Mouse (Mus musculus): ENCODE data around the gene Usp36. TPM values are rescaled to one million over a fixed set of nuclear protein-coding genes. Genes with fewer than 3 reads are reported as not detected.
A peak's percentile ranks its signal among the peaks of the same experiment; 100 is the strongest.

The Usp36 gene
- polyA plus RNA-seq, 1 experiment from 2014 or later: 19.1 TPM

DNA sequence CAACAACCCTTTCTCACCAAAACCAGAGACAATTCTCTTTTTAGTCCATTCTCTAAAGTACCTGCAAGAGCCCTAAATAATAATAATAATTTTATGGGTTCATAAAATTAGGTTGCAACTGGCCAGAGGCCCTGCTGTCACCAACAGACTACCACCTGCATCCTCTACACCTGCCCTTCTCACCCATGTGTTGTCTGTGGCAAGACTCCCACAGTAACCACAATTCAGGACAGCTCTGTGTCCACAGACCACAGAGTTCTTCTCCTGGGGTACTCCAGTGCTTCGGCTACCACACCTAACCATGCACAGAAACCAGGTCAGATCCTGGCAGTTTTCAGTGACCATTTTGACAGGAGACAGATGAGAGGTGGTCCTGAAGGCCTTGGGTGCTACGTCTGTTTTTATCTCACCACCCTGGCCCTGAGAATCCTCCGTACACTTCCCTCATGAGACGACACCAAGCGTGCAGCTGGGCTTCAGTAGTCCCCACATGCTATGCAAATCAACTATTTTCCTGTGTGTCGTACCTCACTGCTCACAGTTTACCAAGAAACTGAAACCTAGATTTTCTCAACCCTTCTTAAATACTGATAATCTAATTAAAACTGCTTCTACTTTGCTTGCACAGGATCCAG, 46.3 kb downstream of the Usp36 start:
- Histone ChIP-seq H3K27ac (no peak overlapping the region), H3K4me1 (peaks cover 31% of the 10 kb centered on the region), H3K4me2 (replicated peaks) (no peak overlapping the region), H3K9me3 (no peaks in the 10 kb centered on the region), H3K36me3 (no peaks in the 10 kb centered on the region), H3K4me3 (no peak overlapping the region), H3K9ac (no peak overlapping the region), H3K27me3 (replicated peaks) (no peaks in the 10 kb centered on the region)
- WGBS: 85% methylated on average over 6 of the region's 6 CpGs
- no peak for ATAC-seq (ENCODE audit: low FRiP score, low read depth)

- no peaks in the 10 kb centered on the region for H3K27me3 ChIP-seq (replicated peaks)
- H3K36me3 ChIP-seq: no peaks in the 10 kb centered on the region
- WGBS: 87% methylated on average over 4 of the region's 4 CpGs
- no peaks in the 10 kb centered on the region for H3K9me3 ChIP-seq
- no peak for ATAC-seq (ENCODE audit: low FRiP score, low read depth)
- no peak overlapping the region; the same call in 1 of the 2 replicates for H3K9ac ChIP-seq
- no peak overlapping the region for H3K4me3 ChIP-seq
- H3K4me2 ChIP-seq (replicated peaks): no peak overlapping the region
- peaks cover 27% of the 10 kb centered on the region for H3K4me1 ChIP-seq
- no peak overlapping the region for H3K27ac ChIP-seq
Measured at GRCm38 (mm10) chr11:118242506-118242905, 47.5 kb downstream of the Usp36 start.

- no peak overlapping the region for H3K27ac ChIP-seq
- no peak overlapping the region for H3K9ac ChIP-seq
- H3K36me3 ChIP-seq: no peaks in the 10 kb centered on the region
- H3K9me3 ChIP-seq: no peaks in the 10 kb centered on the region
- WGBS: 78% methylated on average over 4 of the region's 4 CpGs
- peaks cover 23% of the 10 kb centered on the region for H3K4me1 ChIP-seq
- H3K4me3 ChIP-seq: no peak overlapping the region
- no peak overlapping the region for H3K4me2 ChIP-seq (replicated peaks)
- no peak for ATAC-seq (ENCODE audit: low FRiP score, low read depth)
- no peaks in the 10 kb centered on the region for H3K27me3 ChIP-seq (replicated peaks)
Measured at GRCm38 (mm10) chr11:118240388-118240787, 49.7 kb downstream of the Usp36 start.

DNA sequence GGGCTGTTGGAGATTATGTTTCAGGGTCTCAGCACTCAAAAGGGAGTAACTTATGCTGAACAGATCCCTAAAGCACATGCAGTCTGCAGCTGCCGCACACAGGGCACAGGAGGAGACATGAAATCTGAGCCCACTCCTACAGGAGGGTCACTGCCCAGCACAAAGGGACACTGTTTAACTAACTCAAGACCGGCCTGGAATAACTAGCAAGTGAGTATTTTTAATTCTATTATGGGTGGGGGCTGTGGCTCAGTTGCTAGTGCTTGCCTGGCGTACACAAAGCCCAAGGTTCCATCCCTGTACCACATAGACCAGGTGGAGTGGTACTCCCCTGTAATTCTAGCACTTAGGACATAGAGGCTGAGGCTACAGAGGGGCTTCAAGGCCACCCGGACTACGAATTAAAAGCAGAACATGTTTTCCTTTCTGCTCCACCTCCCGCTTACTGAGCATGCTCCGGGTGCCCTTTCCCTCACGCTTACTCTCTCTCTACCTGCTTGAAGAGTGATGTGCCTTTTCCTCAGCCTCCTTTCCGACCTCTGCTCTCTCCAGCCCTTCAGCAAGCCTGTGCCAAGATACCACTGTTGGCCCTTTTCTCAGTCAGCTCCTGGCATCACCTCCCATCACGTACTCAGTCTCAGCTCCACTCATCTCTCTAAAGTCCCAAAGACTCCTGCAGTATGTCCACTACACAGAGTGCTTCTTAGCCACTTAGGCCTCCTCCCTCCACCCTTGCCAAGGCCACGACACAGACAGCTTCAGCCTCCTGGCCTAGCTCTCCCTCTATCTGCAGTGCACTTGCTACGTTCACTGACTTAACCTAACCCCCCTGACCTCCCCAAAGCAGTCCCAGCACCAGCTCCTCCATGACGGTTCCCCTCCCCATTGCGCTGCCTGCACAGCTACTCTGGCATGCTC, 50.5 kb downstream of the Usp36 start:
- no peaks in the 10 kb centered on the region for H3K9me3 ChIP-seq
- no peaks in the 10 kb centered on the region for H3K36me3 ChIP-seq
- H3K27ac ChIP-seq: peak overlapping the region; percentile 20; the same call in 1 of the 2 replicates
- H3K9ac ChIP-seq: no peak overlapping the region
- H3K27me3 ChIP-seq (replicated peaks): no peaks in the 10 kb centered on the region
- WGBS: 57% methylated on average over 14 of the region's 14 CpGs
- peaks cover 23% of the 10 kb centered on the region for H3K4me1 ChIP-seq
- H3K4me3 ChIP-seq: no peak overlapping the region
- ATAC-seq (ENCODE audit: low FRiP score, low read depth): no peak
- H3K4me2 ChIP-seq (replicated peaks): peak overlapping the region; percentile 28

DNA sequence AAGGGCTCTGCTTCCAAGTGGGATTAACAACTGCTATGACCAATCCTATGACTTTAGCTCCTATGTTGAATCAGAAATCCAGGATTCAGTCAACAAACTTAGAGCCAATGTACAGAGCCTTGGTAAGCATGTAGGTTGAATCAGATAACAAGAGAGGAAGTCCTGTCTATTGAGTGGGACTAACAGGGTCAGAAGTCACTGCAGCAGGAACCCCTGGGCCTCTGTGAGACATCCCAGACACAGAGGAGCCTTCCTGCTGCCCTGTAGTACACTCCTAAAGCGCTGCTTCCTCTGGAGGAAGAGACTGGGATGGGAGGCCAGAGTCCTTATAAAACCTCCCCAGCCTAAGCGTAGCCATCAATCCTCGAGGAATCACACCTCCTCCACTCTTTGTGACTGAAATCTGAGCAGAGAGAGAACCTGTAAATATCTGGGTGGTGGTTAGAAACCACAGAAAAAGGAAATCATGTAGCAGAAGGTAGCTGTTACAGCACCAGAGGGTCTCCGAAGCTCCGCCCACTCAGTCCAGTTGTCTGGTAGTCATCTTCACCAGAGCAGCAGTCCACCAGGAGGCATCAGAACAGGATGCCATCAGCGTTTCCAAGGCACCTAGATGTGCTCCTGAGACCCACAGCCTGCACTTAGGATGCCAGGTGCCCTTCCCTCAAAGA, 53.4 kb downstream of the Usp36 start:
- H3K27ac ChIP-seq: no peak overlapping the region
- peaks cover 23% of the 10 kb centered on the region for H3K4me1 ChIP-seq
- ATAC-seq (ENCODE audit: low FRiP score, low read depth): no peak
- no peak overlapping the region; the same call in 1 of the 2 replicates for H3K4me2 ChIP-seq (replicated peaks)
- no peak overlapping the region for H3K9ac ChIP-seq
- no peak overlapping the region for H3K4me3 ChIP-seq
- H3K36me3 ChIP-seq: no peaks in the 10 kb centered on the region
- WGBS: 72% methylated on average over 6 of the region's 6 CpGs
- no peaks in the 10 kb centered on the region for H3K9me3 ChIP-seq
- no peaks in the 10 kb centered on the region for H3K27me3 ChIP-seq (replicated peaks)

- no peaks in the 10 kb centered on the region for H3K36me3 ChIP-seq
- WGBS: 75% methylated on average over 7 of the region's 7 CpGs
- H3K27ac ChIP-seq: no peak overlapping the region
- no peaks in the 10 kb centered on the region for H3K9me3 ChIP-seq
- H3K4me1 ChIP-seq: peaks cover 21% of the 10 kb centered on the region
- H3K4me3 ChIP-seq: no peak overlapping the region
- ATAC-seq (ENCODE audit: low FRiP score, low read depth): no peak
- no peak overlapping the region for H3K4me2 ChIP-seq (replicated peaks)
- no peak overlapping the region for H3K9ac ChIP-seq
- no peaks in the 10 kb centered on the region for H3K27me3 ChIP-seq (replicated peaks)
Measured at GRCm38 (mm10) chr11:118234929-118235328, 55.1 kb downstream of the Usp36 start.

GRCm38 (mm10) chr11:118234500-118234899, 55.5 kb downstream of the Usp36 start:
- H3K27ac ChIP-seq: no peak overlapping the region
- 81% methylated on average over 6 of the region's 6 CpGs for WGBS
- no peaks in the 10 kb centered on the region for H3K27me3 ChIP-seq (replicated peaks)
- H3K4me3 ChIP-seq: no peak overlapping the region
- H3K9ac ChIP-seq: no peak overlapping the region
- H3K4me1 ChIP-seq: peaks cover 17% of the 10 kb centered on the region
- no peaks in the 10 kb centered on the region for H3K36me3 ChIP-seq
- no peaks in the 10 kb centered on the region for H3K9me3 ChIP-seq
- H3K4me2 ChIP-seq (replicated peaks): no peak overlapping the region
- ATAC-seq (ENCODE audit: low FRiP score, low read depth): no peak

DNA sequence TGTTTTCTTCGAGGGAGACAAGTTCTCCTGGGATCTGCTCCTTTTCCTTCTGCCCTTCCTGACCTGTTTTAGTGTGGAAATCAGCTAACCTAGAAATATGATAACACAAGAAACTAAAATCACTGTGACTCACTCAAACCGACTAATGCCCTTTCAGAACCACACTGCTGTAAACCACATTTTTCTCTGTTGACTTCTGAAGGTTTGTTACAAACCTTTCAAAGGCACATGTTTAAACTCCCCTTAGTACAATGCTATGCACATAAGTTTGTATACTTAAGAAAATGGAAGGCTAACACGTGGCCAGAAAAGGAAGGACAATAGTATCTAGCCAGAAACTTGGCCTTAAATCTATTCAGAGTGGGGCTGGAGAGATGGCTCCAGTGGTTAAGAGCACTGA, 56.1 kb downstream of the Usp36 start:
- peaks cover 11% of the 10 kb centered on the region for H3K4me1 ChIP-seq
- no peak overlapping the region for H3K27ac ChIP-seq
- H3K9ac ChIP-seq: no peak overlapping the region
- no peaks in the 10 kb centered on the region for H3K9me3 ChIP-seq
- no peak for ATAC-seq (ENCODE audit: low FRiP score, low read depth)
- H3K36me3 ChIP-seq: no peaks in the 10 kb centered on the region
- H3K4me3 ChIP-seq: no peak overlapping the region
- WGBS: 80% methylated on average over 3 of the region's 3 CpGs
- no peaks in the 10 kb centered on the region for H3K27me3 ChIP-seq (replicated peaks)
- H3K4me2 ChIP-seq (replicated peaks): no peak overlapping the region

DNA sequence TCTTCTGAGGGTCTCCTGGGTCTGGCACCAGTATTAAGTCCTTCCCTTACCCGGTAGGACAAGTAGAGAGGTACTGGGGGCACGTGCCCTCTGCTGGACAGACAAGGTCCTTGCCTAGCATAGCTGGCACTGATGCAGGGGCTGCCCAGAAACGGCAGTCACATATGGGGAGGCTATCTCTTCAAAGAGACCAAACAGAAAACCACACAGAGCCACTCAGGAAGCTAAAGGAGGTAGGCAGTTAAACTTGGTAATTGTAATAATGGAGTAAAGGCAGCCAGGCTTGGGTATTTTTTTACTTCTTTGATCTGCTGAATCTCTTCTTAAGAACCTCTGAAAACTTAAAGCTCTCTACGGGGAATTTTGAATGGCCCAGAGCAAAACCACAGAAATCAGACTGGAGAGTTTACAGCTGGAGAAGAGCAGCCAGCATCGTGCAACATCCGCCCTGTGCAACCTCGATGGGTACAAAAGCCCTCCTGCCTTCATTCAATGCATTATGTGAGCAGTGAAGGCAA, 57.7 kb downstream of the Usp36 start:
- Histone ChIP-seq H3K9ac (no peak overlapping the region), H3K4me1 (peaks cover 8% of the 10 kb centered on the region), H3K36me3 (no peaks in the 10 kb centered on the region), H3K9me3 (no peaks in the 10 kb centered on the region), H3K27ac (no peak overlapping the region), H3K27me3 (replicated peaks) (no peaks in the 10 kb centered on the region), H3K4me2 (replicated peaks) (no peak overlapping the region), H3K4me3 (no peak overlapping the region)
- no peak for ATAC-seq (ENCODE audit: low FRiP score, low read depth)
- WGBS: 42% methylated on average over 7 of the region's 7 CpGs

DNA sequence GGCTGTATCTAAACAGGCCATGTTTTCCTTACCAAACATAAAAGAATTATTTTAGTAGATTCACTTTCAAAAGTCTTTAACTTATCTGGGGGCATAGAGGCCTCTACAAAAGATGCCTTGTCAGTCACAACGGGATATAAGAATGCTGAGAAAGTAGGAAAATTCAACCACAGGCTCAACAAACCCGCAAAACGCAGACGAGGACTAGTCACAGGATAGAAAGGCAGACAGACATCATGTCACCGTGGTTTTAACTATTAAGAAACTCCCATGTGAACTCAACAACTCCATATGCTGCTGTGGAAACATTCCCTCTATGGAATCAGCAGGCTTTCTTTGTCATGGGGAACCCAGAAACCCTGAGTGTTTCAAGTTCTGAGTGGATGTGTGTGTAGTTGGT, 60.1 kb downstream of the Usp36 start:
- no peaks in the 10 kb centered on the region for H3K27me3 ChIP-seq (replicated peaks)
- WGBS: 91% methylated on average over 5 of the region's 5 CpGs
- H3K9ac ChIP-seq: no peak overlapping the region
- no peak overlapping the region for H3K4me3 ChIP-seq
- no peak overlapping the region for H3K4me2 ChIP-seq (replicated peaks)
- no peaks in the 10 kb centered on the region for H3K9me3 ChIP-seq
- no peaks in the 10 kb centered on the region for H3K36me3 ChIP-seq
- H3K27ac ChIP-seq: no peak overlapping the region
- no peak for ATAC-seq (ENCODE audit: low FRiP score, low read depth)
- peaks cover 4% of the 10 kb centered on the region for H3K4me1 ChIP-seq

- H3K4me1 ChIP-seq: peaks cover 4% of the 10 kb centered on the region; the same call in 1 of the 2 replicates
- H3K9ac ChIP-seq: no peak overlapping the region
- no peaks in the 10 kb centered on the region for H3K9me3 ChIP-seq
- ATAC-seq (ENCODE audit: low FRiP score, low read depth): no peak
- H3K27ac ChIP-seq: no peak overlapping the region
- H3K27me3 ChIP-seq (replicated peaks): no peaks in the 10 kb centered on the region
- 81% methylated on average over 7 of the region's 7 CpGs for WGBS
- no peak overlapping the region for H3K4me3 ChIP-seq
- no peaks in the 10 kb centered on the region for H3K36me3 ChIP-seq
- H3K4me2 ChIP-seq (replicated peaks): no peak overlapping the region
Measured at GRCm38 (mm10) chr11:118227650-118228049, 62.4 kb downstream of the Usp36 start.

DNA sequence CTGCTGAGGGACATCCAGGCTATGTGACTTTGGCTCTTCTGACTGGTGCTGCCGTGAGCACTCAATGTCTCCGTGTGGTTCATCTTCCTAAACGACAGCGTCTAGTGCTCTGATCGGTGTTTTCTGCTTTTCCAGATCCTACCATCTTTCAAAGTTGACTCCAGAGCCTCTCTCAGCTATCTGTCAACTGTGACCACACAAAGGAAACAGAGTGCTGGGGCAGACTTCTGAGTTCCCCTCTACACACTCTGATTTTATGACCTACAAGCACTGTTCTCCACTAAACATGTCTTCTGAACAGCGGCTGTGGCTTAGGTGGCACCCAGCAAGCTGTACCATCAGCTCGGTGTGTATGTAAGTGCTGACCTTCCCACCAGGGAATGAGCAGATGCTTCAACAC, 63.2 kb downstream of the Usp36 start:
- no peaks in the 10 kb centered on the region for H3K9me3 ChIP-seq
- no peak overlapping the region for H3K27ac ChIP-seq
- no peaks in the 10 kb centered on the region for H3K27me3 ChIP-seq (replicated peaks)
- H3K4me3 ChIP-seq: no peak overlapping the region
- peaks cover 4% of the 10 kb centered on the region; the same call in 1 of the 2 replicates for H3K4me1 ChIP-seq
- no peak for ATAC-seq (ENCODE audit: low FRiP score, low read depth)
- H3K36me3 ChIP-seq: no peaks in the 10 kb centered on the region
- H3K9ac ChIP-seq: no peak overlapping the region
- 87% methylated on average over 7 of the region's 7 CpGs for WGBS
- no peak overlapping the region for H3K4me2 ChIP-seq (replicated peaks)

All from neural tube, embryonic 12.5 days (tissue).